Mouse (Mus musculus): ENCODE data around the gene Afm.

The Afm gene

DNA sequence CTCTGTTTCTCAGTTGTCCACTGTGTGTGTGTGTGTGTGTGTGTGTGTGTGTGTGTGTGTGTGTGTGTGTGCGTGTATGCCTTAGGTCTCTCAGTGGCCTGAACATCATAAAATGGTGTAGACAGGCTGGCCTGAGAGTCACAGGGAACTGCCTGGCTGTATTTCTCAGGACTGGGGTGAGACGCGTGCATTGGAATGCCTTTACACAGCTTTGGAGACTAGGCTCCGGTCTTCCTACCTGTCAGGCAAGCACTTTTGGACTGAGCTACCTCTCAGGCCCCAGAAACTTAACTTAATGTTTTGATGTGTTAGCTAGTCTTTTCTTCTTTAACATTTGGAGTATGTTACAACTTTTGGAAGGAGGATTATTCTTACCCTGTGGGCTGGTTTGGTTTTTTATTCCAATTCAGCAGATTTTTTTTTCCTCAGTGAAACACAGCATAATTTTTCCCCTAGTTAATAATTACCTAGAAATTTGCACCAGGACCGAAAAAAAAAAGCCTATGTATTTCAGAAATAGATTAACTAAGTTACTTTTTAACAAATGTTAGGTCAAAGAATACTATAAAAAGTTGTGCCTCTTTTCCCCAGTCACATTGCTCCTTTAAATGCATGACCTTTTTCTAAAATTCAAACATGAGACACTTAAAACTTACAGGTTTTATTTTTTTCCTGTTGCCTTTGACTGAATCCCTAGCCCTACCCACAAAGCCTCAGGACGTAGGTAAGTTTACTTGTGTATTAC lies at the start of gene Afm:
Gene Afm (plus strand): TSS at position 577 of the 745 bp plus-strand sequence.
- no peak for DNase-seq

DNA sequence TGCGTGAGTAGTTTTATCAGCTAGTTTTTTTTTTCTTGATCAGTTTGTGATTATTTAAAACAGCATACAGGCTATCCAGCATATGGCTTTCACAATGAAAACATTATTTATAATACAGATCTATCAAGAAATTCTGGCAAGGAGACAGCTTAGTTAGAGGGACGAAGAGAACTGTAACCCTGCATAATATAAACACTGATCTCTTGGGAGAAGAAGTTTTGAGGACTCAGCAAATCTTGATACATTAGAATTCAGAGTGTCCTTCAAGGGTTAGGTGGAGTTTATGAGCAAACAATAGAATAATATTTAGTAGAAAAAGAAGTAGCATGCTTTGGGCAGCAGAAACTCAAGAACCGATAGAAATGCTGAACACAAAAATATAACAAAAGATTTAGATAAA lies 47.9 kb upstream of the Afm start:
- no peak for DNase-seq

DNA sequence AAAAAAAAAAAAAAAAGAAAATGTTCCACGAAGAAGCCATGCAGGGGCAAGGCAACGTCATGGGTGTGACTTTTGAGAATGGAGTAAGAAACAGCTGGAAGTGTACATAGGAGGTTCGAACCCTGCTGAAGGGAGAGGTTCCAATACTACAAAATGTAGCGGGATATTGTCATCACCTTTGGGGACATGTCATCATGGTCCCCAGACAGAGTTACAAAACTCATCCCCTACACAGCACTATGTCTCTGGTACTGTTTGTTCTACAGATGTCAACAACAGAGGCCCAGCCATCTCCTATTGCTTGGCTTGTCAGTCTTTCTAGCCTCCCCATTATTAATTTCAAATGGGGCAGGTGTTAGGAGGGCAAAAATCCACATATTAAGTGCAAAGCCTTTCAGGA lies 44.8 kb upstream of the Afm start:
- DNase-seq: no peak

DNA sequence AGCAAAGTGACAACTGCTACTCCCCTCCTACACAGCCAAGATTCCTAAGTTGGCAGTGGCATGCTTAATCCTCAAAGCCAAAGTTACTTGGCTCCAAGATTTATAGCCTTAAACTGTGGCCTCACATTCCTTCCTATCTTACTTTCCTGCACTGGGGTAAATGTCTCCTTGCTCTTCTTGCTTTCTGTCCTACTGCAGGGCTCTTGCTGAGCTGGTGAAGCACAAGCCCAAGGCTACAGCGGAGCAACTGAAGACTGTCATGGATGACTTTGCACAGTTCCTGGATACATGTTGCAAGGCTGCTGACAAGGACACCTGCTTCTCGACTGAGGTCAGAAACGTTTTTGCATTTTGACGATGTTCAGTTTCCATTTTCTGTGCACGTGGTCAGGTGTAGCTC lies 44.4 kb upstream of the Afm start:
- DNase-seq: no peak

DNA sequence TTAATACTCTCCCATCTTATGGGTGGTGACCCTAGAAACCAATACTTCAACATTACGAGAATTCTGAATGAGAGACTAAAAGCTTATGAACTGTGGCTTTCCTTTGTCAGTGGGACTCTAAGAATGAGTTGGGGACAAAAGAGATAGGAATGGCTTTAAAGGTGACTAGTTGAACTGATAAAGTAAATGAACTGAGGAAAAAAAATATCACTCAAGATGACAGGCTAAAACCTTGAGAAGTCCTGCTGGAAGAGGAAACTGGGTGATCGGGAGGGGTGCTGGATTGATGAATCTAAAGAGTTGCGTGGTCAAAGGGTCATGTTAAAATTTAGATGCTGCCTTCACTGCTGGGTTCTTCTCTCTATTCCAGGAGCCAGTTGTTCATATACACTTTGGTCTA lies 42.0 kb upstream of the Afm start:
- DNase-seq: no peak

DNA sequence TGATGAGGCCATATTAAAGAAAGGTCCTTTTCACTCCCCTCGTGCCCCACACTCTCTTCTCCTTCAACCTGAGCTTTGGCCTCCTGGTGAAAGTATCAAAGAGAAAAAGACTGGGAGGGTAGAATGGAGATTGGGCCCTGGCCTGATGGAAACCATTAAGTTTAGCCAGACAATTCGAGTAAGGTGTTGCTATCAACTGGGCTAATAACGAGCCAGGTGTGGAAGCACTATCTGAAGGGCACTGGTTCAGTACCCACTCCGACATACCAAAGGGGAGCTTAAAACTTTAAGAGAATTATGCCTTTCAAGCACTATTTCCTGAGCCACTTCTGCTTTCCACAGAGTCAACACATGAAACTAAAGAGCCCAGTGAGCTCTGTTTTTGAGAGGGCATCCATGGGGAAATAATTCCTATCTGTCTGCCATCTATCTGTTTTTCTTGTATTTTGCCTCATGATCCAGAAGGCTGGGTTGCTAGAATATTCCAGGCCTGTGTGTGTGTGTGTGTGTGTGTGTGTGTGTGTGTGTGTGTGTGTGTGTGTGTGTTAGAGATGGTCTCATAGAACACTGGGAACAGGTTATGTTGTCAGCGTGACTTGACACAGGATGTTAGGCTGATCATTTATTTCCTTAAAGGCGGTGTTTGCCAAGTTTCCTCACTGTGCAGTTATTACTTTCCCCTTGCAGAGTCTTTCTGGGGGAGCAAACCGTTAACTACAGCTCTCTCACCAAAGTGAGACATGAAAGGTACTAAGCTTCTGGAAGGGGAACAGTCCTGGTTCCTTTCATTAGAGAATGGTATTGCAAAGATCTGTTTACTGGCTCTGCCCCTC lies 41.2 kb upstream of the Afm start:
- no peak for DNase-seq

DNA sequence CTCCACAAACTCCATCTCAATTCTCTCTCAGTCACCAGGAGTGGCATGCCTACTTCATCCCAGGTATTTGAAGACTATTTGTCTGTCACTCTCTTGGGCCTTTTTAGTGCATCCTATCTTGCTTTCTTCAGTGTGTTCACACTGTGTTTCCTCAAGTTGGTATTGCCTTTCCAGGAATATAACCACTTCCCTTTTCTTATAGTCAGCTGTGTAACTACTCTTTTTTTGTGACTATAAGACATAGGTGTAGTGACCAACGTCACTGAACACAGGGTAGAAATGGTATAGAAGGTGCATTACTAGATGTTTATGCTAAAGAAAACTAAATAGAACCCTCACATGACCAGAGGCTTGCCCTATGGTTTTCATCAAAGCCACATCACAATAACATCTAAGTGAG lies 39.8 kb upstream of the Afm start:
- DNase-seq: no peak

DNA sequence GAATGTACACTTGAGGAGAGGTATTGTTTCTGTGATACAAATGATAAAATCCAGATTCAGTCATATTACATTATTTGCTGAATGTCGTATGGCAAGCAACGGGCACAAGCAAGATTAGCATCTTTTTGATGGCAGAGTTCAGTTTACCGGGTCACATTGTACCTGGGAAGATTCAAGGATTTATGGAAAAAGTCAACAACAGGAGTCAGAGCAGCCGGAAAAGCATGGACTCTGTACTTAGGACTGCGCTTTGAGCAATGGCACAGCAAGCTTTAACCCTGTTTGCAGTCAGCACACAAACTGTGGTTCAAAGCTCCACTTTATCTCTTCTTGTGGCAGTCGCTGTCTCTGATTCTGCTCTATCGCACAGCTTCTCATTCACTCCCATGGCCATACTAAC lies 33.1 kb upstream of the Afm start:
- no peak for DNase-seq

DNA sequence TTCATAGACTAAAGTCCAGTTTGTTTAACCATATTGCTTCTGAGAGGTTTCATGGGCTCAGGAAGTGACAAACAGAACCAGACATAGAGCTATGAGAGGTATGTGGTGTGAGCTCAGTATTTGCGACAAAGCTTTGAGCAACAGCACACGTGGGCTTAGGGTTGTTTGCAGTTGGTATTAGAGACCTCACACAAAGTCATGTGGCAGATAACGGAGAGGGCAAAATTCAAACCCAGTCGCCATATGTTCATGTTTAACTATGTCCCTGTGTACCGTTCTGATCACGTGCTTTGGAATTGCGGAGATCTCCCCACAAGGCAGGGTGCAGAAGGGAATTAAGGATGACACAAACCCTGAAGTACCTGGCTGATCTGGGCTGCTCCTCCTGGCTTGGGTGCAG lies 30.4 kb upstream of the Afm start:
- no peak for DNase-seq

DNA sequence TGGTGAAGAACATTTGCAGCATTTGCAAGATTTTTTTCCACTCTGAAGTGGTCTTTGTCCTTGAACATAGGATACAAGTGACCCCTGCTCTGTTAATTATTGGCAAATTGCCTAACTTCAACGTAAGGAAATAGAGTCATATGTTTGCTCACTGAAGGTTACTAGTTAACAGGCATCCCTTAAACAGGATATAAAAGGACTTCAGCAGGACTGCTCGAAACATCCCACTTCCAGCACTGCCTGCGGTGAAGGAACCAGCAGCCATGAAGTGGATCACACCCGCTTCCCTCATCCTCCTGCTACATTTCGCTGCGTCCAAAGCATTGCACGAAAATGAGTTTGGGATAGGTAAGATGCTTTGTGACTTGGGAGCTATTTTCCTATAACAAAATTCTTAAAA lies 28.2 kb upstream of the Afm start, which contains the start of gene Afp:
Gene Afp (plus strand): TSS at position 220 of the 400 bp plus-strand sequence.
- no peak for DNase-seq

DNA sequence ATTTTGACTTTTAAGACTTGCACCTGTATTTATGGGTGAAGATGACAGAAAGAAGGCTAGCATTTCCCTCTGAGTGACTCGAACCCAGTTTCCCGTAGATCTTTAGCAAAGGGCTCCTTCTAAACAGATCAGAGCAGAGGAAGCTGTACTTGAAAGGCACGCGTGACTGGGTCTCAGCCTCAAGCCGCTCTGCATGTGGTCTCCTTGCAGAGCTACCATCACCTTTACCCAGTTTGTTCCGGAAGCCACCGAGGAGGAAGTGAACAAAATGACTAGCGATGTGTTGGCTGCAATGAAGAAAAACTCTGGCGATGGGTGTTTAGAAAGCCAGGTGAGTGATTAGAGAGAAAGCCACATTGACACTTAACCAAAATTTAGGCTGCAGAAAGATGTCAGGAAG lies 26.3 kb upstream of the Afm start:
- no peak for DNase-seq

DNA sequence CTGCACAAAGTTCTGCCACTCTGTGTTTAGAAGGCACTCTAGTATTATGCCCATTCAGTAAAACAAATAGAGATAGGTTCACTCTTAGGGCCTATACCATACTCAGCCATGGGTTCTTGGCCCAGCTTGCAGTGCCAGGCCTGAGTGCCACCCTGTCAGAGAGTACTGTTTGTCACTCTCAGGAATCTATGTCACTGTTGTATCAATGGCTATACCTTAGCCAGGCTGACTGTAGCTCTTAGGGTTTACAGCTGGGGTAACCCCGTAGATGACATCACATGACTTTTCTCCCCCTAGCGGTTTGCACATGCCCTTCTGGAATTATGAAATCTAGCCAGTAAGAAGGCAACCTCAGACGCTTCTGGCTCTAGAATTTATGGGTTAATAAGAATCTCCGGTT lies 24.4 kb upstream of the Afm start:
- DNase-seq: no peak

DNA sequence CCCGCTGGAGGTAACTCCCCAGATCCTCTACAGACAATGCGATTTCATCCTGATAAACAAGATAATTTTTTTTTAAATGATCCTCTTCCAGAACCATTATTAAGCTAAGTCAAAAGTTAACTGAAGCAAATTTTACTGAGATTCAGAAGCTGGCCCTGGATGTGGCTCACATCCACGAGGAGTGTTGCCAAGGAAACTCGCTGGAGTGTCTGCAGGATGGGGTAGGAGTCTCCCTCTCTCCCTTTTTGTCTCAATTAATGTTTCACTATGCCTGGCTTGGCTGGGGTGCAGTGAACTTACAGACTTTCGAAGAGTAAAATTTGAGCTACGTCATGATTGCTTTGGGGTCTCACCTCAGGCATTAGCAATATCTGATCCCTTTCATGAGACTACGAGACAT lies 19.2 kb upstream of the Afm start:
- no peak for DNase-seq

DNA sequence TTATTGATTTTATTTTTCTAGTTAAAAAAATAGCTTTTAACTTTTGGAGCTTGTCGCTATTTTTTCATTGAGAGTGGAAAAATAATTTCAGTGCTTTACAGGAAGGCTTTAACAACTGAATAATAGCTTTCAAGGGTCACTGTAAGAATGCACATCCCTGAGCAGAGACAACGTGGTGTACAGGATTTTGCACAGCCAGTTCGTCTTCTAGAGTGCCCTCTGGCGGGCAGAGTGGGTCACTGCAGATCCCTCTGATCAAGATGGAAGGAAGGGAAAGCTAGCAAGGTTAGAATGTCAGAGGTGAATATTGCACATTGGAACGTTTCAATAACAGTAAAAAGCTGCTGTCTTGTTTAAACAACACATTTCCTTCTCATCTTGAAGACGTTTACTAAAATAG lies 18.0 kb upstream of the Afm start:
- peak; percentile 84 for DNase-seq

DNA sequence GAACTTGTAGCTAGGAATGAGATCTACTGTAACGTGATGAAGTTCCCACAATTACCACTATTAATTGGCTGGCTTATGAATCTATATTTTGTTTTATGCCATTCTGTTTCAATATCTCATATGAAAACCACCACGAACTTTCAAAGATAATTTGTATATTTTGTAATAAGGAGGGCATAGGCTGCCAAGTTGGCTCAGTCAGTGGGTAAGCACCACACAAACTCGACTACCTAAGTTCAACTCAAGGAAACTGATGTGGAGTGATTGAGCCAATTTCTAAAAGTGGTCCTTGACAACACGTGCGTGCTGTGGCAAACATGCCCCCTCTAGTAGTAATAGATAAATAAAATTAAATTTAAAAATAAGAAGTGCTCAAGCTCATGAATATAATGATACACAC lies 17.0 kb upstream of the Afm start:
- DNase-seq: no peak

DNA sequence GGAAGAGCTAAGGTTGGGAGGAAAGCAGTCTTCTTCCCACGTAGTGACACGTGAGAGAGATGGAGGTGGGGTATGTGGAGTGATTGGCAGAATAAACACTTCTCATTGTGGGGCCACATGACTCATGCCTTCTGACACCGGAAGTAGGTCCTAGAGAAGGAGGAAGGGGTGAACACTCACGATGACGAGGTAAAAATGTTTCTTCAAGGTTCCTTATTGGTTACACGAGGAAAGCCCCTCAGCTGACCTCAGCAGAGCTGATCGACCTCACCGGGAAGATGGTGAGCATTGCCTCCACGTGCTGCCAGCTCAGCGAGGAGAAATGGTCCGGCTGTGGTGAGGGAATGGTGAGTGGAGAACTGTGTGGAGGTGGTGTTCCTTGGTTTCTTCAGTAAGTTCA lies 14.0 kb upstream of the Afm start:
- DNase-seq: no peak

DNA sequence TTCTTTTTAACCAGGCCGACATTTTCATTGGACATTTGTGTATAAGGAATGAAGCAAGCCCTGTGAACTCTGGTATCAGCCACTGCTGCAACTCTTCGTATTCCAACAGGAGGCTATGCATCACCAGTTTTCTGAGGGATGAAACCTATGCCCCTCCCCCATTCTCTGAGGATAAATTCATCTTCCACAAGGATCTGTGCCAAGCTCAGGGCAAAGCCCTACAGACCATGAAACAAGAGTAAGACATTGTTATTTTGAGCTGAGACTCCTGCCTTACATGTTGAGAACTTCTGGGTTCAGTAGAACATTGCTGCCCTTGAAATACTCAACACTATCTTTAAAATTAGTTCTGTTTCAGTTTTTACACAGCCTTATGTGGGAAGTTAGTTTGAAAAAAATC lies 12.2 kb upstream of the Afm start:
- DNase-seq: no peak

DNA sequence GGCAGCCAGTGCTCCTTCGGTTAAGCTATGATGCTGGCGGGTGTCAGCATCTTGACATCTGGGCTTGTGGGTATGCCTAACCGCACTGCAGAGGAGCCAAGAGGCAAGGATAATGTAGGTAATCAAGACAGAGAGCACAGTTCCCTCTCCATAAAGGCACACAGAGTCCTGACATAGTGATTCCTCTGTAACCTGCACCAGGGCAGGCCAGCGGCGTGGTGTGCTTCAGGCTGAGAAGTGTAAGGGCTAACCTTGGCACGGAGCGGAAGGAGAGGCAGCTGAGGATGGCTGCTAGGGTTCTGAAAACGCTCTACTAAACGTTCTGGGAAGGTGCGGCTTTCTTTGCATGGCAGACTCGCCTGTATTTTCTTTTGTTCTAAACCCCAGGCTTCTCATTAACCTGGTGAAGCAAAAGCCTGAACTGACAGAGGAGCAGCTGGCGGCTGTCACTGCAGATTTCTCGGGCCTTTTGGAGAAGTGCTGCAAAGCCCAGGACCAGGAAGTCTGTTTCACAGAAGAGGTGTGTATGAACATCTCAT lies 11.3 kb upstream of the Afm start:
- no peak for DNase-seq

DNA sequence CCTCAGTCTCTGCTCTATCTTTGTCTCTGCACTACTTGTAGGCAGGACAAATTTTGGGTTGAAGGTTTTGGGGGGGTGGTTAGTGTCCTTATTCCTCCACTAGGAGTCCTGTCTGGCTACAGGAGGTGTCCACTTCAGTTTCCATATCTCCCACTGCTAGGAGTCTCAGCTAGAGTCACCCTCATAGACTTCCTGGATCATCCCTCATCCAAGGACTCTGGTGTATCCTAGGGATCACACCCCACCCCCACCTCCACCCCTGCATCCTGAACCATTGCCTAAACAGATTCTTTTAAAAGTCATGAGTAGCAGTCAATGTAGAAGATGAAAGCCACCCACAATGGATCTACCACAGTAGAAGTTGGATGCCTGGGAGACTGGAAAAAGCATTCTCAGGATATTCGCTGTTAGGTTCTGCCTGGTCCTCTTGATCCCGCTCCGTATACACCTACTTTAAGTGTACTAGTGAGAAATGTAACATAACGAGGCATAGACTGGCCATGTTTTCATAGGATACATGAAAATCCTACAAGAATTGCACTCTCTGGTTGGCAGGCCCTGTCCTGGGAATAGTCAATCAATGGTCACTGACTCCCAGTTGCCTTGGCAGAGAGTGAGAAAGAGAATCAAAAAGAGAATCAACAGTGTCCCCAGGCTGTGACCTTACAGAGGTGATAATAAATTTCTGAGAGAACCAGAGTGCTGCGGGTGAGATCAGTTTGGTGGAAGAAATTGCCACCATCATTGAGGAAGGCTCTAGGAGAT lies 8.7 kb upstream of the Afm start:
- DNase-seq: no peak

DNA sequence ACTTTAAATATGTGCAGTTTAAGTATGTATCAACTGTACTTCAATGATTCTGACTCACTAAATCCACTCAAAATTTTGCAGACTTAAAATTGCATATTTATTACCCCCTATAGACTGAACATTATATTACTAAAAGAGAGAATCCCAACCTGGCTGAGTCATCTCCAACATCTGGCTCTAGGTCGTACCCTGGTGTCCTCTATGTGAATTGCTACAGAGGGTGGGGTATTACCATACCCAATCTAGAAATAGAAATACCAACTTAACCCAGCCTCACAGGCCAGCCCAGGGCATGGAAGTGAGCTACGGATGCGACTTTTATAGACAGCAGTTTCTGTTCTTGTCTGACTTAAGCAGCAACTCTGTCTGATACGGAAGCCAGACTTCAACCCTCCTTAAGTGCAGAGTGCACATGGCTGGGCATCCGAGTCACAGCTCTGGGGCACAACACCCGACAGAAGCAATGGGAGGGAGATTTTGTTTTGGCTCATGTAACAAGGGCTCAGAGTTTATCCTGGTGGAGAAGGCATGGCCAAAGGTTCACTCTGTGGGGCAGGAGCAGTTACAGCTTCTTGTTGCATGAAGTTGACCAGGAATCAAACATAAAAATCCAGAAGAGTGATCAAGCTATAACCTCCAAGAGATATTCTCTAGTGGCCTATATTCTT lies 6.3 kb upstream of the Afm start:
- no peak for DNase-seq

DNA sequence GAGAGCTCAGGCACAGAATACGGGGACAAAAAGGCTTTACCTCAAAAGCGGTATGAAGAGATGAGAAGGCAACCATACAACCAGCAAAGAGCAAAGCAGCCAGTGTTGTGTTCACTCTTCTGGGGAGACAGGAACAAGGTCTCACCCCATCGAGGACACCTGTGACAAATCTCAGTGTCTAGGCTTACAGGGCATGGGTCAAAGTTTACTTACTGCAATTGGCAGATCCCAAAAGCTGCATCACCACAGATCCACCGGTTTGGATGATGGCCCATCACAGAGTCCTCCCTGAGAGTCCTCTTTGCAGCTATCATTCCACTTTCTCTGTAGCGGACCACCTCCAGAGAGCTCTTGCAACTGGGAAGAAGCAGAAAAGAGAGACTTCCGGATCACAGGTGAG lies 3.2 kb upstream of the Afm start:
- DNase-seq: no peak

DNA sequence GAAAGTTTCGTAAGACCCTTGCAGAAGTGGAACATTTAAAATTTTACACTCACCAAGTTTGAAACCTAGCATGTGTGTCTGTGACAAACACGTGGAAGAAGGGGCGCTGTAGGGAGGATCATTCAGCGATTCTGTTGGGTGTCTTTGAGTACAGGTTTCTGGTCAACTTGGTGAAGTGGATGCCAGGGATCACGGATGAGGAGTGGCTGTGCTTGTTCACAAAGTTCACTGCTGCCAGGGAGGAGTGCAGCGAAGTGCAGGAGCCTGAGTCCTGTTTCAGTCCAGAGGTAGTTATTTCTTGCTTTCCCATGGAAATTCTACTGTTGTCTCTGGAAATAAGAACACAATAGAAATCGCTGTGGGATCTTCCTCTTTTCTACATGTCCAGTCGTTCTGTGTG lies 32.5 kb downstream of the Afm start:
- DNase-seq: no peak

DNA sequence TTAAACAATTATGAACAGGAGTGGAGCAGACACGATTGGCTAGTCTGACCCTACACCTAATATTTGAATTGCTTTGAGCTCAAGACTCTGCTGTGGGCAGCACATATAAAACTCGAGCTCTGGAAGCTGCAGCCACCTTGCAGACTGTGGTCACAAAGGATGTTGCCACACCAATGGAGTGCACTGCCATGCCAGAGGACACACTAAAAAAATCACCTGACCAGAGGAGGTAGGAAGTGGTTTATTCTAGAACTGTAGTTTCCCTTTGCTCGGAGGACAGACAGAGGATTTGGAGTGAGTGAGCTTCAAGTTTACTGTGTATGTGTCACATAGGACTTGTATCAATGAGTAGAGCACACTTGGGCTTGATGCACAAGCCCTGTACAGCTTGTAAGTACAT lies 37.3 kb downstream of the Afm start:
- no peak for DNase-seq
